Mouse (Mus musculus) kidney, adult 2 months (tissue): ENCODE results near the gene Dtx1. TPM values are rescaled to one million over a fixed set of nuclear protein-coding genes. Genes with fewer than 3 reads are reported as not detected.
A peak's percentile ranks its signal among the peaks of the same experiment; 100 is the strongest.

Source experiments
- DNase-seq: peaks from one replicate; pipeline ENCODE4 v3.0.0; 2021
- H3K27ac ChIP-seq: fragments of 200-500 bp; 2 replicates; pipeline ENCODE4 v1.5.1; 2012; ENCODE audit warnings: low read depth, low read length, control low read depth, inconsistent platforms; ENCODE audit not compliant: insufficient read depth
- H3K27me3 ChIP-seq: fragments of 200-500 bp; replicated peaks from 2 replicates; pipeline ENCODE4 v1.6.1; 2012; ENCODE audit warnings: mild to moderate bottlenecking, moderate library complexity, low read length, inconsistent platforms; ENCODE audit not compliant: control insufficient read depth, insufficient read depth
- H3K36me3 ChIP-seq: fragments of 200-500 bp; 2 replicates; pipeline ENCODE4 v1.6.1; 2012; ENCODE audit warnings: mild to moderate bottlenecking, moderate library complexity, low read length, inconsistent platforms; ENCODE audit not compliant: control insufficient read depth, insufficient read depth
- H3K4me1 ChIP-seq: fragments of 200-500 bp; 2 replicates; pipeline ENCODE4 v1.6.1; 2011; ENCODE audit warnings: low read length; ENCODE audit not compliant: control insufficient read depth, insufficient read depth
- H3K4me3 ChIP-seq: fragments of 200-500 bp; 2 replicates; pipeline ENCODE4 v1.5.1; 2011; ENCODE audit warnings: mild to moderate bottlenecking, low read depth, low read length, control low read depth; ENCODE audit not compliant: insufficient read depth
- CTCF ChIP-seq: fragments of 200-500 bp; conservative IDR thresholded peaks from 2 replicates; pipeline ENCODE4 v1.5.1; 2011; ENCODE audit warnings: low read depth, mild to moderate bottlenecking, control low read depth, low read length, moderate library complexity, mixed read lengths; ENCODE audit not compliant: insufficient read depth, insufficient read length
- POLR2A ChIP-seq: fragments of 200-500 bp; IDR thresholded peaks from one replicate; pipeline ENCODE4 v1.6.1; 2011; ENCODE audit warnings: low read depth, low read length, control low read depth
- WGBS: fragments of 180-500 bp; shearing (Covaris S2); methylation state at CpG from one replicate; pipeline ENCODE4 v1.1.7; 2018; 5-methylcytosine and 5-hydroxymethylcytosine counted together
- polyA plus RNA-seq: library from polyadenylated mRNA; depleted of rRNA; stranded (reverse); fragments of >200 nt; gene quantifications from 2 replicates; pipeline ENCODE4 v1.2.3, GENCODE M21; 2012; rRNA removed

Gene Dtx1
- 1.5 and 4.4 TPM in 2 replicates for polyA plus RNA-seq

DNA sequence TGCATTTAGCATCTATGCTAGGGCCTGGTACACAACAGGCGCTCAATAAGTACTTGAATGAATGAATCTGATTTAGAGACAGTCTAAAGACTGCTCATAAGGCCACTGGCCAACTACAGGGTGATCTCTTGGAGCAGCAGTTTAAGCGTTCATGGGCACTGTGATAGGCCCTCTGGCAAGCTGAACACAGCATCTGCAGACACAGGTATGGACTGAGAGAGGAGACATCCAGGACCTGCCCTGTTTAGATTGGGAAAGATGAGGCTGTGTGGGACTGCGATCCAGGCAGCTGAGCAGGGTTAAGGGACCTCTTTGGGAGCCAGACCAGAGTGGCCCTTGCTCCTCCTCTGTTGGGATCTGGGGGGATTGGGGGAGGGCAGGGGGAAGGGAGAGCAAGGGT lies at the start of gene Dtx1:
Gene Dtx1 (minus strand): TSS at position 101 of the 400 bp plus-strand sequence.
- Histone ChIP-seq H3K36me3 (no peaks in the 10 kb centered on the region), H3K27ac (no peak within 1 kb of the TSS), H3K4me1 (no peaks in the 10 kb centered on the region), H3K4me3 (peak within 1 kb of the TSS; percentile 20; the same call in 1 of the 2 replicates), H3K27me3 (peaks cover 2% of the 10 kb centered on the region)
- no peak for TF ChIP-seq POLR2A
- TF ChIP-seq CTCF: no peak
- no peak for DNase-seq
- WGBS: 58% methylated on average over 3 of the region's 3 CpGs

DNA sequence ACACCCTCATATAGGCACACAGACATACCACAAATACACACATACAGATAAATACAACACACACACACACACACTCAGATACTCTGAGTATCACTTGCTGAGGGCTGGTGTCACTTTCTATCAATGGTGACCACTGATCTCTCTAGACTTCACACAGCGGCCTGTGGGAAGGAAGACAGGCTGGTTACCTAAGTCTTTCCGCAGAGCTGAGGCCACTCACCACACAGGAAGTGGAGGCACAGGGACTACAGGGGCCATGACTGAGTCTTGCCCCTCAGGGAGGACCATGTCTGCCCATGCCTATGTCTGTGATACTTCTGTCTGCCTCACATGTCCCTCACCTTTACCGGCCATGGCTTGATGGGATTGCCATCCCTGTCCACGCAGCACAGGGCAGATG lies 42.5 kb upstream of the Dtx1 start:
- 88% methylated on average over 4 of the region's 4 CpGs for WGBS
- Histone ChIP-seq H3K4me1 (no peaks in the 10 kb centered on the region), H3K4me3 (no peak overlapping the region), H3K36me3 (no peaks in the 10 kb centered on the region), H3K27ac (no peak overlapping the region), H3K27me3 (no peaks in the 10 kb centered on the region)
- no peak for DNase-seq
- TF ChIP-seq POLR2A (no peak), CTCF (no peak)

DNA sequence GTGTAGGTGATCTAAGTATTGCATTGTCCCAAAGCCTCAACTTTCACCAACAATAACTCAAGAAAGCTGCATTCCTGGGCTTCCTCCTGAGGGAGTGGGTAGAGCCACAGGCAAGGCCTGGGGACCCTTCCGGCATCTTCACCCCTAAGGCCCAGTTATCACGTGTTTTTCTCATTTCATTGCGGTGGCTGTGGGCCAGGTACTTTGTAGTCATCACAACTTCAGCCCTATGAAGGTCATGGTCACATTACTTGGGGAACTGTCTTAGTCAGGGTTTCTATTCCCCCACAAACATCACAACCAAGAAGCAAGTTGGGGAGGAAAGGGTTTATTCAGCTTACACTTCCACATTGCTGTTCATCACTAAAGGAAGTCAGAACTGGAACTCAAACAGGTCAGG lies 41.1 kb upstream of the Dtx1 start:
- Histone ChIP-seq H3K4me3 (no peak overlapping the region), H3K36me3 (no peaks in the 10 kb centered on the region), H3K27ac (no peak overlapping the region), H3K4me1 (no peaks in the 10 kb centered on the region), H3K27me3 (no peaks in the 10 kb centered on the region)
- 81% methylated on average over 3 of the region's 3 CpGs for WGBS
- TF ChIP-seq CTCF (no peak), POLR2A (no peak)
- no peak for DNase-seq

DNA sequence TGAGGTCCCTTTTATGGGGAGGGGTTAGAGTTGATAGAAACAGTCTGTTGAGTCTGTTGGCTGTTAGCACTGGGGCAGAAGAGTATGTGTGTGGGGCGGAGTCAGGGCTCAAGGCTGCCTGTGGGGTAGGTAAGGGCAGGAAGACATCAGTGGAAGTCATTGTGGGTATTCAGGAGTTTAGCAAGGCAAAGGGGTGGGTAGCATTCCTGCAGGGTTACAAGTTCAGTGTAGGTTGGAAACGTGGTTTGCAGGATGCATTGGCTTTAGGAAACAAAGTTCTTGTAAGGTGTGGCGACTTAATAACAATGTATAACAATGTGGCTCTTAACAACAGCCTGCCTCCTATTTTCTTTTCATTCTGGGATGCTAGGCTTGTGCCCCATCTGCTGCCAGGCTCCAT lies 39.5 kb upstream of the Dtx1 start:
- TF ChIP-seq CTCF (no peak), POLR2A (no peak)
- H3K4me1 ChIP-seq: no peaks in the 10 kb centered on the region
- H3K4me3 ChIP-seq: no peak overlapping the region
- DNase-seq: no peak
- WGBS: 81% methylated on average over 3 of the region's 3 CpGs
- no peaks in the 10 kb centered on the region for H3K36me3 ChIP-seq
- no peak overlapping the region for H3K27ac ChIP-seq
- no peaks in the 10 kb centered on the region for H3K27me3 ChIP-seq

DNA sequence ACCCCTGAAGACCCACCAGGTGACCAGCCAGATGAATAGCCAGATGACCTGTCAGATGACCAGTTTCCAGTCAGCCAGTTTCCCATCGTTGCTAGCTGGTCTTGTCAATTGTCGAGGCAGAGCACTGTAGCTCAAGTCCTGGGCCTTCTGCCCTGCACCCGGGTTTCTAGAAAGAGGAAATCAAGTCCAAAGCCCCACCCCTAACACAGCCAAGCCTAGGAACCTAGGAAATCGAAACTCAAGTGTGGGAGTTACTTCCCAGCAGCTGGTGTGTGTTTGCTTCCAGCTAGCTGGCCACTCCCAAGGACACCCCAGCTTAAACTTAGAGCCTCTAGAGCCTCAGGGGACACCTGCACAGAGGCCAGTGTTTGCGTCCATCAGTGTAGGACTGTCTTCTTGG lies 38.0 kb upstream of the Dtx1 start, which contains the start of gene Oas2:
Gene Oas2 (minus strand): TSS at position 166 of the 400 bp plus-strand sequence.
- H3K4me1 ChIP-seq: no peaks in the 10 kb centered on the region
- H3K27ac ChIP-seq: no peak within 1 kb of the TSS
- H3K4me3 ChIP-seq: no peak within 1 kb of the TSS
- WGBS: 29% methylated on average over 5 of the region's 5 CpGs
- H3K36me3 ChIP-seq: no peaks in the 10 kb centered on the region
- no peaks in the 10 kb centered on the region for H3K27me3 ChIP-seq
- DNase-seq: peak; percentile 3
- TF ChIP-seq POLR2A: no peak
- no peak for TF ChIP-seq CTCF

DNA sequence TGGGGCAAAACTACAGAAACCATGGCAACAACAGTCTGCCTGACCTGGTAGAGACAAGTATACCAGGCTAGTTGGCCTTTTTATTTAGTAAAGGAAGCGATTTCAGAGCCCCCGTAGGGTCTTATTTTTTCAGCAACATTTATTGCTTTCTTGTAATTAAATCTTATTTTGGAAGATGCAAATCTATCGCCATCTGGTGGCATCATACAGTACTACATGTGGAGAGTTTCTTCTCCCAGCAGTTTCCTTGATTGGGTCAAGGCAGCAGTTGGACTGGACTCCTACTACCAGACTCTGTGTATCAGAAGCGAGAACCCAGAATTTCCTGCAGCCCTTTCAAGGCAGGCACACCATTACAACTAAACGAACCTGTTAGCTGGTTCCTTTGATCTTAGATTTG lies 34.7 kb upstream of the Dtx1 start:
- no peak overlapping the region for H3K27ac ChIP-seq
- H3K27me3 ChIP-seq: no peaks in the 10 kb centered on the region
- DNase-seq: peak; percentile 52
- WGBS: 2% methylated on average over 5 of the region's 5 CpGs
- TF ChIP-seq CTCF: peak; percentile 35; the same call in 1 of the 2 replicates
- no peak for TF ChIP-seq POLR2A
- H3K4me3 ChIP-seq: no peak overlapping the region
- H3K36me3 ChIP-seq: no peaks in the 10 kb centered on the region
- no peaks in the 10 kb centered on the region for H3K4me1 ChIP-seq

DNA sequence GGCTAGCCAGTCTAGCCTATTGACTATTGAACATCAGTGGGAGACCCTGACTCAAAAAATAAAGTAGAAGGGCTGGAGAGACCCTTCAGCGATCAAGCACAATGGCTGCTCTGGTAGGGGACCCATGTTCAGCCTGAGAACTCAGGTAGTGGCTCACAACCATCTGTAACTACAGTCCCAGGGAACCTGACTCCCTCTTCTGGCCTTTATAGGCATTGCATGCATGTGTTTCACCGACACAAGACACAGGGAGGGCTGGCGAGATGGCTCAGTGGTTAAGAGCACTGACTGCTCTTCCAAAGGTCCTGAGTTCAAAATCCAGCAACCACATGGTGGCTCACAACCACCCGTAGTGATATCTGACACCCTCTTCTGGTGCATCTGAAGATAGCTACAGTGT lies 30.4 kb upstream of the Dtx1 start:
- peak; percentile 30 for DNase-seq
- 26% methylated on average over 4 of the region's 4 CpGs for WGBS

More for the DNA sequence above, 30.4 kb upstream of the Dtx1 start:
- Histone ChIP-seq H3K27me3 (no peaks in the 10 kb centered on the region), H3K4me1 (no peaks in the 10 kb centered on the region), H3K27ac (no peak overlapping the region), H3K36me3 (no peaks in the 10 kb centered on the region), H3K4me3 (no peak overlapping the region)
- TF ChIP-seq CTCF (peak; percentile 47), POLR2A (no peak)
